Mouse (Mus musculus): Measurements from ENCODE around the gene Tmem41a.

DNA sequence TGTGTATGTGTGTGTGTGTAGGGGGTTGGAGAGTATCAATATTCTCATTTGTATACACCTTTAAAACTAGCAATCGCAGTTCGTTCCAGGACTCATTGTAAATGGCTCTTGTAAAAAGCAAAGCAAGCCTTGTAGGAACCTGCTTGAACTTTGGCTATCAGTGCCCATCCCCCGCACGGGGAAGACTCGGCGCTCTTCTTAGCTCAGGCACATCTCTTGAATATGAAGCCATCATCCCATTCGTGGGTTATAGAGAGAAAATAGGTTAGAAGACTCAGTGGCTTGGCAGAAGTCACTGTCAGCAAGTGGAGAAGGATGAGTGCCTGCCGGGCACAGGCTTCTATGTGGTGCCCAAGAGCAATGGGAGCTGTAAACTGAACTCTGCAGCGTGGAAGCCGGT lies 42.7 kb downstream of the Tmem41a start:
- TF ChIP-seq MAFK (IDR thresholded peaks at IDR 0.05; ENCODE audit: insufficient read depth, low read depth, low read length) (no peak), ZNF384 (IDR thresholded peaks at IDR 0.05; ENCODE audit: low read depth, low read length) (no peak)

Data from ES-E14 (cell line).